Mouse (Mus musculus) limb, embryonic 15.5 days (tissue): ENCODE data around the gene Slit3. TPM values are rescaled to one million over a fixed set of nuclear protein-coding genes. Genes with fewer than 3 reads are reported as not detected.

Experiments
- ATAC-seq: fragments of 200-750 bp; cut with Nextera tagmentation; 2 replicates; pipeline ENCODE4 v1.8.0; 2017; ENCODE audit warnings: low read depth, moderate TSS enrichment; ENCODE audit not compliant: insufficient number of reproducible peaks, low FRiP score, low TSS enrichment
- H3K27ac ChIP-seq: fragments of 300-500 bp; sonication (generic); 2 replicates; pipeline ENCODE4 v1.5.1; 2015; ENCODE audit warnings: moderate library complexity, mild to moderate bottlenecking, inconsistent platforms
- H3K27me3 ChIP-seq: fragments of 300-500 bp; sonication (generic); 2 replicates; pipeline ENCODE4 v1.6.1; 2015; ENCODE audit warnings: inconsistent platforms
- H3K36me3 ChIP-seq: fragments of 300-500 bp; sonication (generic); 2 replicates; pipeline ENCODE4 v1.6.1; 2015; ENCODE audit warnings: inconsistent platforms
- H3K4me1 ChIP-seq: fragments of 300-500 bp; sonication (generic); 2 replicates; pipeline ENCODE4 v1.6.1; 2015; ENCODE audit warnings: inconsistent platforms
- H3K4me2 ChIP-seq: fragments of 300-500 bp; sonication (generic); 2 replicates; pipeline ENCODE4 v1.6.1; 2015; ENCODE audit warnings: mild to moderate bottlenecking, inconsistent platforms
- H3K4me3 ChIP-seq: fragments of 300-500 bp; sonication (generic); 2 replicates; pipeline ENCODE4 v1.5.1; 2015; ENCODE audit warnings: mild to moderate bottlenecking, inconsistent platforms
- H3K9ac ChIP-seq: fragments of 300-500 bp; sonication (generic); 2 replicates; pipeline ENCODE4 v1.6.1; 2015; ENCODE audit warnings: inconsistent platforms
- H3K9me3 ChIP-seq: fragments of 300-500 bp; sonication (generic); 2 replicates; pipeline ENCODE4 v1.6.1; 2016; ENCODE audit warnings: inconsistent platforms
- WGBS: fragments of 180-500 bp; shearing (Covaris S2); methylation state at CpG from one replicate; pipeline ENCODE4 v1.1.7; 2015; 5-methylcytosine and 5-hydroxymethylcytosine counted together
- polyA plus RNA-seq: library from polyadenylated mRNA; unstranded; fragments of >200 nt; fragmentation: Nextera tagmentation; extraction: Ambion mirVana; gene quantifications from 2 replicates; pipeline ENCODE4 v1.2.1, GENCODE M21; 2015

The Slit3 gene
- polyA plus RNA-seq, 1 experiment from 2014 or later: 20.8 TPM

DNA sequence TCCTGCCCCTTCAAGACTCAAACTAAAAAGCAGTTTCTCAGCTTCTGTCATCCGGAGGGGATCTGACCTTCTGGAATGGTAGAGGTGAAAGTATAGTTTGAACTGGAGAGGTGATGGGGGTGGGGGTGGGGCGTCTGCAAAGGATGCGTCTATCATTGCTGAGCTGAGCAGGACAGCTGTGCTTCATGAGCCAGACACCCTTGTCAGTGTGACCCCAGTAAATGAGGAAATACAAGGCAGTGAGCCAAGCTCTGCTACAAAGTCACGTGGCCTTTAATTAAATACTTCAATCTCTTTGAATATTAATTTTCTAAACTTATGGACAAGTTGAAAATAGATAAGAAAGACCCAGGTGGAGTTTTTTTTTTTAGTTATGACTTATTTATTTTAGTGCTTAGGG is 300.7 kb downstream of the Slit3 start:
- Histone ChIP-seq H3K4me3 (no peak overlapping the region), H3K27ac (no peak overlapping the region), H3K9ac (no peak overlapping the region), H3K9me3 (no peaks in the 10 kb centered on the region), H3K4me2 (no peak overlapping the region), H3K27me3 (no peaks in the 10 kb centered on the region), H3K4me1 (peaks cover 23% of the 10 kb centered on the region), H3K36me3 (no peaks in the 10 kb centered on the region)
- ATAC-seq: no peak
- WGBS: 42% methylated on average over 4 of the region's 4 CpGs

GRCm38 (mm10) chr11:35428036-35428435 is 307.0 kb downstream of the Slit3 start:
- H3K27ac ChIP-seq: no peak overlapping the region
- ATAC-seq: no peak
- no peaks in the 10 kb centered on the region for H3K27me3 ChIP-seq
- H3K9me3 ChIP-seq: no peaks in the 10 kb centered on the region
- H3K4me1 ChIP-seq: no peaks in the 10 kb centered on the region
- H3K4me2 ChIP-seq: no peak overlapping the region
- 41% methylated on average over 7 of the region's 7 CpGs for WGBS
- no peak overlapping the region for H3K4me3 ChIP-seq
- H3K36me3 ChIP-seq: no peaks in the 10 kb centered on the region
- H3K9ac ChIP-seq: no peak overlapping the region

DNA sequence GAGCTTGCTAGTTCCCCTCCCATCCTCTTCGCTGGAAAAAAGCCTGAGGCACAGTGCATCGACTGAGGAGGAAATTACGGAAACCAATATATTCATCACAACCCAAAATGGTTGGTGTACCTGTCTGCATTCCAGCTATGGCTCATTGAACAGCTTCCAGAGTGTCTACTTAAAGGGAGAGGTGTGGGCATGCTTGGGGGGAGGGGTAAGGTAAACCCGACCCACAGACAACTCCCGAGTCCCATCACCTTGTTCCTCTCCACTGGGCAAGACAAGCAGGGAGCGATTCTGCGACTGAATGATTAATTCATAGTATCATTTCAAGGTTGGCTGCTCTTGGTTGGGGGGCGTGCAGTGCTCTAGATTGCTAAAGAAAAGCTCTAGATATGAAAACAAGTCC is 310.1 kb downstream of the Slit3 start:
- H3K4me2 ChIP-seq: no peak overlapping the region
- H3K9me3 ChIP-seq: no peaks in the 10 kb centered on the region
- no peak overlapping the region for H3K9ac ChIP-seq
- H3K4me1 ChIP-seq: no peaks in the 10 kb centered on the region; the same call in 1 of the 2 replicates
- 79% methylated on average over 8 of the region's 8 CpGs for WGBS
- no peaks in the 10 kb centered on the region for H3K36me3 ChIP-seq
- no peak overlapping the region for H3K4me3 ChIP-seq
- ATAC-seq: no peak
- no peaks in the 10 kb centered on the region for H3K27me3 ChIP-seq
- no peak overlapping the region for H3K27ac ChIP-seq

GRCm38 (mm10) chr11:35437510-35437909 is 316.5 kb downstream of the Slit3 start:
- WGBS: 39% methylated on average over 6 of the region's 6 CpGs

GRCm38 (mm10) chr11:35440186-35440585 is 319.2 kb downstream of the Slit3 start:
- Histone ChIP-seq H3K4me2 (no peak overlapping the region), H3K4me3 (no peak overlapping the region), H3K27ac (no peak overlapping the region), H3K4me1 (peaks cover 21% of the 10 kb centered on the region), H3K36me3 (no peaks in the 10 kb centered on the region), H3K27me3 (no peaks in the 10 kb centered on the region), H3K9ac (no peak overlapping the region), H3K9me3 (no peaks in the 10 kb centered on the region)
- ATAC-seq: no peak
- 66% methylated on average over 11 of the region's 11 CpGs for WGBS

More at GRCm38 (mm10) chr11:35437510-35437909, 316.5 kb downstream of the Slit3 start:
- Histone ChIP-seq H3K4me1 (peaks cover 11% of the 10 kb centered on the region), H3K36me3 (no peaks in the 10 kb centered on the region), H3K4me3 (no peak overlapping the region), H3K27me3 (no peaks in the 10 kb centered on the region), H3K9ac (no peak overlapping the region), H3K4me2 (no peak overlapping the region), H3K9me3 (no peaks in the 10 kb centered on the region), H3K27ac (no peak overlapping the region)
- ATAC-seq: no peak

DNA sequence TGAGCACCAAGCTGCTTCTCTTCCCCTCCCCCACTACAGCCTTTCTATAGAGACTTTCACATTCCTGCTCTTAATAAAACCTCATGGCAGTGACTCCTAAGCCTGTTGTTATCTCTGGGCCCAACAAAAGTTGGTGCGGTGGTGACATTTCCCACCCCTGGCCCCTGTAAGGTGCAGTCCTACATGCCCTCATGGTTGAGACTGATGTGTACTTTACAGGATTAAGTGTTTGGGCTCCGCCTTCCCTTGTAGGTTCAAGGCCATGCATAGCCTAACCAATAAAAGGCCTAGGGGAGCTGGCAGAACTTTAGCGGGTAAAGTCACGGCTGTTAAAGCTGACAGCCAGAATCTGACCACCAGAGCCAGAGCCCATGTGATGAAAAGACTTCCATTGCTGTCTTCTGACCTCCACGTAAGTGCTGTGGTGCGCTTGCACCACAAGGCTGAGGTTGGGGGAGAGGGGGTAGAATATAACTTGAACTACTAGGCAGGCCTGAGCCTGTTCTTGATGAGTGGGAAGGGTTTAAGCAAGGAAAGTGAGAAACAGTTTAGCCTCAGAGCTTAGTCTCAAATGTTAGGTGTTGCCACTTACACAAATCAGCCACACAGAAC is 323.6 kb downstream of the Slit3 start:
- Histone ChIP-seq H3K4me1 (peaks cover 40% of the 10 kb centered on the region), H3K27me3 (0 out of 2 replicates have a peak, but pooled peaks cover 3% of the 10 kb centered on the region), H3K4me2 (no peak overlapping the region), H3K27ac (no peak overlapping the region), H3K4me3 (no peak overlapping the region), H3K9me3 (no peaks in the 10 kb centered on the region), H3K36me3 (no peaks in the 10 kb centered on the region), H3K9ac (no peak overlapping the region)
- 50% methylated on average over 6 of the region's 6 CpGs for WGBS
- no peak for ATAC-seq

- WGBS: 16% methylated on average over 9 of the region's 9 CpGs
- Histone ChIP-seq H3K9ac (no peak overlapping the region), H3K4me3 (no peak overlapping the region), H3K27ac (peak overlapping the region; percentile 64; the same call in 1 of the 2 replicates), H3K4me1 (peaks cover 42% of the 10 kb centered on the region), H3K27me3 (0 out of 2 replicates have a peak, but pooled peaks cover 3% of the 10 kb centered on the region), H3K9me3 (no peaks in the 10 kb centered on the region), H3K4me2 (peak overlapping the region; percentile 6; the same call in 1 of the 2 replicates), H3K36me3 (no peaks in the 10 kb centered on the region)
- peak; percentile 62; the same call in 1 of the 2 replicates for ATAC-seq
Observed at GRCm38 (mm10) chr11:35447951-35448350, 326.9 kb downstream of the Slit3 start.

DNA sequence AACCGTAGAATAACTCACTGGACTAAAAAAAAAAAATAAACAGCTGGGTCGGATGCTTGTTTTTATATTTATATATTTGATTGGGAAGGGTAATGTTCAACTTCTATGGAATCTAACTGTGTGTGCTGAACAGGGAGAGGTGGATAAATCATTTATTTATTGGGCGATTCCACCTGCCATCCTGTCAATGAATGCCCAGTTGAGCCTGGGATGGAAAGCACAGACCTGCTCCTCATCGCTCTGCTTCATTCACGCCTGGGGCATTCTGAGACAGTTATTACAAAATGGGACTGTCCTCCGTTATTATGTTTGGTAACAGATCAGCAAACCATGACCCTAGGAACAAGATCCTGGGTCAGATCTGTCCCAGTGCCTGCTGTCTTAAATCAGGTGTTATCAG is 328.2 kb downstream of the Slit3 start:
- H3K27ac ChIP-seq: no peak overlapping the region
- H3K36me3 ChIP-seq: no peaks in the 10 kb centered on the region
- WGBS: 86% methylated on average over 6 of the region's 6 CpGs
- H3K4me1 ChIP-seq: peaks cover 40% of the 10 kb centered on the region
- no peaks in the 10 kb centered on the region for H3K9me3 ChIP-seq
- H3K27me3 ChIP-seq: 0 out of 2 replicates have a peak, but pooled peaks cover 3% of the 10 kb centered on the region
- H3K4me3 ChIP-seq: no peak overlapping the region
- no peak overlapping the region for H3K4me2 ChIP-seq
- H3K9ac ChIP-seq: no peak overlapping the region
- ATAC-seq: no peak

DNA sequence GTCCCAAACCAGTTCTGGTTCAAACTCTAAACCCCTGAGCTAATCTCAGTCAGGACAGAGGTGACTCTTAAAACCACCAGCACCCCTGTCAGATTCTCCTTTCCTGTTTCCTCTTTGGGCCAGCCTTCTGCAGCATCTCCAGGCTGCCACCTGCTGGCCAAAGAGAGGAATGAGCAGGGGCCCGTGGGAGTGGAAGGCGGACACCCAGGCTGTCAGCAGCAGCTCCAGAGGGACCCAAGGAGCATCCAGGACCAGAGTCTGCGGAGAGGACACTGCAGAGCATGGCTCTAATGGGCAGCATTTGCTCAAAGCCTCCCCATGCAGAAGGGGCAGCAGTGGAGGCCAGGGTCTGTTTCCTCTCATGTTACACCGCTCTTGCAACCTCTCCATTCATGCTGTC is 330.6 kb downstream of the Slit3 start:
- Histone ChIP-seq H3K27me3 (0 out of 2 replicates have a peak, but pooled peaks cover 3% of the 10 kb centered on the region), H3K4me3 (no peak overlapping the region), H3K4me2 (no peak overlapping the region), H3K9me3 (no peaks in the 10 kb centered on the region), H3K4me1 (peaks cover 29% of the 10 kb centered on the region), H3K9ac (no peak overlapping the region), H3K36me3 (no peaks in the 10 kb centered on the region), H3K27ac (no peak overlapping the region)
- no peak for ATAC-seq
- 27% methylated on average over 4 of the region's 4 CpGs for WGBS

GRCm38 (mm10) chr11:35452413-35452812 is 331.4 kb downstream of the Slit3 start:
- ATAC-seq: no peak
- 48% methylated on average over 5 of the region's 5 CpGs for WGBS
- no peak overlapping the region for H3K4me3 ChIP-seq
- no peaks in the 10 kb centered on the region for H3K36me3 ChIP-seq
- 0 out of 2 replicates have a peak, but pooled peaks cover 3% of the 10 kb centered on the region for H3K27me3 ChIP-seq
- no peaks in the 10 kb centered on the region for H3K9me3 ChIP-seq
- H3K4me1 ChIP-seq: peaks cover 22% of the 10 kb centered on the region
- no peak overlapping the region for H3K9ac ChIP-seq
- H3K4me2 ChIP-seq: no peak overlapping the region
- no peak overlapping the region for H3K27ac ChIP-seq

DNA sequence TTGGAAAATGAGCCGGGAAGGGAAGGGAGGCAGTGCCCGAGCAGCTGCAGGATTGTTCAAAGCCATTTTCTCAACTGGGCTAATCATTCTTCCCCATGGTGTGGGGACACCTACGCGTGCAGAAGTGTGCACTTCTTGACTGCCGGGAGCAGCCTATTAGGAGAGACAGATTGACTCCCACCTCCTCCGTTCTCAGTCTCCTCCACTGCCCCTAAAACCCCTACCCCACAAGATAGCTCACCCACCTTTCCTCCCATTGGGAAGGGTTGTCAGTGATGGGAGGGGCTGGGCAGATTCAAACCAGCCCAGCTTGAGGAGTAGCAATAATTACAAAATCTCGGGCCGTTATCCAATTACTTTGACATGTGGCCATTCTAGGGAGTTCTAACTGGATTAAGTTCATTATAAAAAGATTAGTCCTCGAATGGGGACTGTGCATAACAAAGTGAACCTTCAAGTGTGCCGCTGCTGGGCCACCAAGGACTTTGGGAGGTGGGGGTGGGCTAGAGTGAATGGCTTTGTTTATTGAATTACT is 333.2 kb downstream of the Slit3 start:
- H3K4me2 ChIP-seq: no peak overlapping the region
- peaks cover 8% of the 10 kb centered on the region for H3K4me1 ChIP-seq
- no peaks in the 10 kb centered on the region for H3K36me3 ChIP-seq
- no peak for ATAC-seq
- H3K4me3 ChIP-seq: no peak overlapping the region
- 33% methylated on average over 10 of the region's 10 CpGs for WGBS
- 0 out of 2 replicates have a peak, but pooled peaks cover 2% of the 10 kb centered on the region for H3K27me3 ChIP-seq
- H3K9ac ChIP-seq: no peak overlapping the region
- no peaks in the 10 kb centered on the region for H3K9me3 ChIP-seq
- no peak overlapping the region for H3K27ac ChIP-seq

DNA sequence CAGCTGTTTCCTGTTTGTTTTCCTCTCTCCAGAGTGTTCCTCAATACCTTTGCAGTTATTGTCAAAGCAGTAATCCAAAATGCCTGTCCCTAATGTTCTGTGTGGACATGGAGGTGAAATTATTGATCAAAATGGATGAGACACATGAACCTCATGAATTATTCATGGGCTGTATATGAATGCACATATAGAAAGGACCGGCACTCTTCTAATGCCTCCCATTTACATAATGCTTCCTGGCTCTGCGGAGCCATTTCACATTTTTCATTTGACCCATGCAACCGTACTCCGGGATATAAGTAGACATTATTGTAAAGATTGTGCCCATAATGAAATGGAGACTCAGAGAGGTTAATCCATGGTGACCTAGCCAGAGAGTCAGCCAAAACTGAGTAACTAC is 333.8 kb downstream of the Slit3 start:
- H3K9ac ChIP-seq: no peak overlapping the region
- H3K9me3 ChIP-seq: no peaks in the 10 kb centered on the region
- H3K36me3 ChIP-seq: no peaks in the 10 kb centered on the region
- no peak for ATAC-seq
- peaks cover 8% of the 10 kb centered on the region for H3K4me1 ChIP-seq
- no peak overlapping the region for H3K4me3 ChIP-seq
- WGBS: 80% methylated on average over 4 of the region's 4 CpGs
- H3K27ac ChIP-seq: no peak overlapping the region
- no peak overlapping the region for H3K4me2 ChIP-seq
- H3K27me3 ChIP-seq: no peaks in the 10 kb centered on the region
